Mouse (Mus musculus) embryonic facial prominence, embryonic 15.5 days (tissue): ENCODE measurements around the gene D430041D05Rik. TPM values are rescaled to one million over a fixed set of nuclear protein-coding genes. Genes with fewer than 3 reads are reported as not detected.
A peak's percentile ranks its signal among the peaks of the same experiment; 100 is the strongest.

ENCODE experiments used
- ATAC-seq: fragments of 200-750 bp; cut with Nextera tagmentation; 2 replicates; pipeline ENCODE4 v1.8.0; 2017; ENCODE audit warnings: low read depth, moderate TSS enrichment; ENCODE audit not compliant: insufficient number of reproducible peaks, low FRiP score, low TSS enrichment
- H3K27ac ChIP-seq: fragments of 300-500 bp; sonication (generic); replicated peaks from 2 replicates; pipeline ENCODE4 v1.5.1; 2015; ENCODE audit warnings: mild to moderate bottlenecking, inconsistent platforms
- H3K27me3 ChIP-seq: fragments of 300-500 bp; sonication (generic); 2 replicates; pipeline ENCODE4 v1.6.1; 2015; ENCODE audit warnings: inconsistent platforms
- H3K36me3 ChIP-seq: fragments of 300-500 bp; sonication (generic); 2 replicates; pipeline ENCODE4 v1.6.1; 2015; ENCODE audit warnings: mild to moderate bottlenecking, inconsistent platforms
- H3K4me1 ChIP-seq: fragments of 300-500 bp; sonication (generic); 2 replicates; pipeline ENCODE4 v1.6.1; 2015; ENCODE audit warnings: inconsistent platforms
- H3K4me2 ChIP-seq: fragments of 300-500 bp; sonication (generic); replicated peaks from 2 replicates; pipeline ENCODE4 v1.6.1; 2015; ENCODE audit warnings: mild to moderate bottlenecking, inconsistent platforms
- H3K4me3 ChIP-seq: fragments of 300-500 bp; sonication (generic); replicated peaks from 2 replicates; pipeline ENCODE4 v1.5.1; 2015; ENCODE audit warnings: mild to moderate bottlenecking, inconsistent platforms
- H3K9ac ChIP-seq: fragments of 300-500 bp; sonication (generic); 2 replicates; pipeline ENCODE4 v1.6.1; 2015; ENCODE audit warnings: inconsistent platforms
- H3K9me3 ChIP-seq: fragments of 300-500 bp; sonication (generic); replicated peaks from 2 replicates; pipeline ENCODE4 v1.6.1; 2016; ENCODE audit warnings: inconsistent platforms
- WGBS: fragments of 180-500 bp; shearing (Covaris S2); methylation state at CpG from one replicate; pipeline ENCODE4 v1.1.7; 2015; 5-methylcytosine and 5-hydroxymethylcytosine counted together
- polyA plus RNA-seq: library from polyadenylated mRNA; unstranded; fragments of >200 nt; fragmentation: Nextera tagmentation; extraction: Ambion mirVana; gene quantifications from 2 replicates; pipeline ENCODE4 v1.2.1, GENCODE M21; 2015

D430041D05Rik gene
- 0.62 and 0.67 TPM in 2 replicates for polyA plus RNA-seq

DNA sequence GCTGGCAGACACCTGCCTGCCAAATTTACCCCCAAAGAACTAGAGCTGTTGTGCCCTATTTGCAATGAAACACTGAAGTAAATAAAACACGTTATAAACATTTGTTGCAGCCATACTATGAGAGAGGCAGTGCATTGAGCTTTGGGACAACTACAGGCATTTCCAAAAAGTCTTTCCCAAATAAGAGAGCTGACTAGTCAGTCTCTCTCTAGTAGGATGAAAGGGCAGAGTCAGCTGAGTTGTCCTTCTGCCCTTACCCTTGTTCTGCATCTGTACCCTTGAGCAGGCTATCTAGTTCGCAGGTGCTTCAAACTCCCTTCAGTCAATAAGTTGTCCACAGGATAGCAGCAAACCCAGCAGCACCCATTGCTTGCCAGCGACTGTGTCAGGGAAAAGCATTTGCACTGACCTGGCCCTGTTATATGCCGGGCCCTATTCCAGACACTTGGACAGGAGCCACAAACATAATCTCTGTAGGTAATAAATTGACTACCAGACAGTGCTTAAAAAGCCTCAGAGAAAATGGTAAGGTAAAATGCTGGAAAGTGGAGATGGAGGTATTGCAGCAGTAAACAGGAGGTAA lies at the start of gene D430041D05Rik:
Gene D430041D05Rik (minus strand): TSS at position 51 of the 583 bp plus-strand sequence.
- H3K27me3 ChIP-seq, result peaks cover 57% of the 10 kb centered on the region
- peak within 1 kb of the TSS; percentile 100 for H3K4me2 ChIP-seq
- H3K27ac ChIP-seq, result no peak within 1 kb of the TSS
- no peaks in the 10 kb centered on the region for H3K9me3 ChIP-seq
- peak within 1 kb of the TSS; percentile 60 for H3K4me3 ChIP-seq
- peaks cover 16% of the 10 kb centered on the region for H3K4me1 ChIP-seq
- H3K9ac ChIP-seq, result peak within 1 kb of the TSS; percentile 31; the same call in 1 of the 2 replicates
- no peak for ATAC-seq
- H3K36me3 ChIP-seq, result no peaks in the 10 kb centered on the region
- 62% methylated on average over 4 of the region's 4 CpGs for WGBS

DNA sequence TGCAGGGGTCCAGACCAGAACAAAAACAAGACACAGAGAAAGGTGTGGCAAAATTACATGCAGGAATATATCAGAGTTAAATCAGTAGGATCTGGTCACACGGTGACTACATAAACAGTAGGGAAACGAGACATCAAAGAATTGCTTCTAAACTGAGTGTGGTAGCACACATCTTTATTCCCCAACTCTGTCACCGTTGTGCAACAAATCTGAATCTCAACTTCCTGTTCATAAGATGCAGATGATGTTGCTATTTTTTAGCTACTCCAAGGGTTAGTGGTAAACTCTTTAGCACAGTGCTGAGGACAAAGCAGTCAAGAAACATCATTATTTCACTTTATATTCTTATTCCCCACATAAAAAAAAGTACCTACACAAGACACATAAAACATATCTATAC lies 49.2 kb upstream of the D430041D05Rik start:
- no peak overlapping the region for H3K4me2 ChIP-seq
- H3K4me1 ChIP-seq, result peaks cover 11% of the 10 kb centered on the region; the same call in 1 of the 2 replicates
- no peaks in the 10 kb centered on the region for H3K9me3 ChIP-seq
- no peak for ATAC-seq
- H3K4me3 ChIP-seq, result no peak overlapping the region
- H3K36me3 ChIP-seq, result no peaks in the 10 kb centered on the region
- H3K9ac ChIP-seq, result no peak overlapping the region
- 50% methylated on average over 3 of the region's 3 CpGs for WGBS
- H3K27ac ChIP-seq, result no peak overlapping the region
- no peaks in the 10 kb centered on the region for H3K27me3 ChIP-seq

DNA sequence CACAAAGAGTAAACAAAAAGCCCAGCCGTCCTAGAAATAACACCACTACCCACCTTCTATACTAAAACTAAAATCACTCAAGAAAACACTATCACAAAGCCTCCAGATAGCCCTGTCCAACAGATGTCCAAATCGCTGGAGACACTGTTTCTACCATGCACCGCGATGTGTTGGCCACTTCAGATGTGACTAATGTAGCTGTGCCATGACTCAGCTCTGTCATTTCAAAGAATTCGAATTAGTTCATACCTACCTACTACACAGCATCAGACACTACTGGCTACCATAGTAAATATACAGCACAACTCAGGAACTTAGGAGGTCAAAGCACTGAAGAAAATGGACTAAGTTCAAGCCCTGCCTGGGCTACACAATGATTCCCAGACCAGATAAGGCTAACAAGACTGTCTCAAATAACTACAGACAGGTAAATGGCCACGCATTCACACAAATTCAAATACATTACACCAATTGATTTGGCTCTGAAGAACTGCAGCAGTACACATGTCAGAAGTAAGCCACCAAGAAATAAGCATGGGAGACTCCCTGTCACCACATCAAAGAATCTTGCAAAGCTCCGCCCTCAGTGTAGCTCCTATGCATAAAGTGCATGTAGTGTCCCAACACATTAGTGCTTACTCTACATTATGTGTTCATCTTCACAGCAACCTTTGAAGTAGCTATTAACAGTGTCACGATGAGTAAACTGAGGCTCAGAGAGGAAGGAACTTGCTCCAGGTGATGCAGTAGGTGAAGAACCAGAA lies 47.9 kb upstream of the D430041D05Rik start:
- Histone ChIP-seq H3K4me3 (no peak overlapping the region), H3K4me1 (peaks cover 11% of the 10 kb centered on the region; the same call in 1 of the 2 replicates), H3K36me3 (no peaks in the 10 kb centered on the region), H3K9me3 (no peaks in the 10 kb centered on the region), H3K27ac (no peak overlapping the region), H3K9ac (no peak overlapping the region), H3K4me2 (no peak overlapping the region), H3K27me3 (no peaks in the 10 kb centered on the region)
- no peak for ATAC-seq
- WGBS, result 77% methylated on average over 8 of the region's 8 CpGs

DNA sequence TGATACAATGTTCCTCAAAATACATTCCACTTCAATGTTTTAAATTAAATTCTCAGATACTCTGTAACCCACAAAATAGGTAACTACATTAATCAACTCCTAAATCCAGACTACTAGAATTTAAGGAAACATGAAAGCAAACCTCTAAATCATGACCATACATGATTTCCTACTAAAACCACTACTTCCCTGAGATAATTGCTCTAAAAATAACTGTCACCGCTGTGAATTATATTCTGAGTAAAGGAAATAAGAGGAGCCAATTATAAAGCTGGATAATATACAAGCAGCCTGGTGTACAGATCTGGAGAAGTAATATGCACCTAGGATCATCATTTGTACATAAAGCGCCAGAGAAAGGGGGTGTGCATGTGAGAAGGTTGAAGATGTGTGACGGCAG lies 46.3 kb upstream of the D430041D05Rik start:
- Histone ChIP-seq H3K4me1 (peaks cover 11% of the 10 kb centered on the region; the same call in 1 of the 2 replicates), H3K9me3 (no peaks in the 10 kb centered on the region), H3K27ac (no peak overlapping the region), H3K9ac (no peak overlapping the region), H3K4me3 (no peak overlapping the region), H3K27me3 (no peaks in the 10 kb centered on the region), H3K4me2 (no peak overlapping the region), H3K36me3 (no peaks in the 10 kb centered on the region)
- WGBS, result 61% methylated on average over 3 of the region's 3 CpGs
- ATAC-seq, result no peak

DNA sequence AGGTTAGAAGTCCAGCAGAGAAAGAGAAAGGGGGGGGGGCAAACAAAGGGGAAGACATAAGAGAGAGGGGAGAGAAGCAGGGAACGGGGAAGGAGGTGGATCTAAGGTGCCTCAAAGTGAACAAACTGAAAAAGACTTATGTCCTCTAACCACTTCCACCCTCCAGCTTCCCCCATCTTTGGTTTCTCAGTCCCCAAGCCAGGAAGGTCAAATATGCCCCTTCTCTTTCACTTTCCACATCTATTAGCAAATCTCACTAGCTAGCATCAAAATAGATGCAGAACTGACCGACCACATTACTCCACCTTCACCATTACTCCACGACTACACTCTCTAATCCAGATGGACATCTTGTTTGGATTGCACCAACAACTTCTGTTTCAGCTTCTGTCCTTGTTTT lies 39.9 kb upstream of the D430041D05Rik start:
- no peaks in the 10 kb centered on the region for H3K4me1 ChIP-seq
- H3K4me3 ChIP-seq, result no peak overlapping the region
- 64% methylated on average over 3 of the region's 3 CpGs for WGBS
- no peak overlapping the region for H3K4me2 ChIP-seq
- H3K27ac ChIP-seq, result no peak overlapping the region
- no peaks in the 10 kb centered on the region for H3K9me3 ChIP-seq
- no peak for ATAC-seq
- H3K36me3 ChIP-seq, result no peaks in the 10 kb centered on the region
- no peak overlapping the region for H3K9ac ChIP-seq
- no peaks in the 10 kb centered on the region for H3K27me3 ChIP-seq

DNA sequence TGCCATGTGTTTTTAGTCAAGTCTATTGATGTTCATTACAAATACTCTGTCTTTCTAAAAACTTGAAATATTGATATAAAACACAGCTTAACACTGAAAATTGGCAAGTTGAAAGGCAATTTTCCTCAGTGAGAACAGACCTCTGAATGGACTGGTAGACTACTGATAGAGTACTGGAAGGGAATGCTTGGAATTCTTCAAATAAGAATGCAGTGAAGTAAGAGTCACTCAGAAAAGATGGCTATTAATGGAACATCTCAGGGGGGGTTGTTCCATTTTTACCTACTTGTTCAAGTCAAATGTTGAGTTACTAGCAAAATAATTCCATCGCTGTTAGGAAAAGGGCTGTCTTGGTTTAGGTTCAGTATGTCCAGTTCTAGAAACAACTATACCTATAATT lies 38.4 kb upstream of the D430041D05Rik start:
- WGBS, result 89% methylated on average over 1 of the region's 1 CpGs
- Histone ChIP-seq H3K27ac (no peak overlapping the region), H3K4me1 (no peaks in the 10 kb centered on the region), H3K9me3 (no peaks in the 10 kb centered on the region), H3K9ac (no peak overlapping the region), H3K4me2 (no peak overlapping the region), H3K4me3 (no peak overlapping the region), H3K36me3 (no peaks in the 10 kb centered on the region), H3K27me3 (no peaks in the 10 kb centered on the region)
- no peak for ATAC-seq

DNA sequence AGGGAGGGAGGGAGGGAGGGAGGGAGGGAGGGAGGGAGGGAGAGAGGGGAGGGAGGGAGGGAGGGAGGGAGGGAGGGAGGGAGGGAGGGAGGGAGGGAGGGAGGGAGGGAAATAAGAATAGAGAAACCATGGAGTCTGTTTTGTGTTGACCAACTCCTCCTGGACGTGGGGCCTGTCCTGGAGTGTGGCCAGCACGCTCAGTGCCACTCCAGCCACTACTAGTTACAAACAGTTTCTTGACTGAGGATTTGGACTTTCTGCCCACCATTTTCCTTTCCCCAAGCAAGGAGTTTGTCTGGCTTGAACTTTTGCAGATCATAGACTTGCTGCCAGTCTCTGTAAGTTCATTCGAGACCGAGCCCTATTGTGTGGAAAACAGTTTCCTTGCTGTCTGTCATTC lies 37.4 kb upstream of the D430041D05Rik start:
- ATAC-seq, result no peak
- H3K4me1 ChIP-seq, result no peaks in the 10 kb centered on the region
- H3K9me3 ChIP-seq, result no peaks in the 10 kb centered on the region
- H3K27me3 ChIP-seq, result no peaks in the 10 kb centered on the region
- no peak overlapping the region for H3K4me2 ChIP-seq
- H3K9ac ChIP-seq, result no peak overlapping the region
- no peak overlapping the region for H3K27ac ChIP-seq
- H3K36me3 ChIP-seq, result peaks cover 2% of the 10 kb centered on the region; the same call in 1 of the 2 replicates
- H3K4me3 ChIP-seq, result no peak overlapping the region
- WGBS, result 77% methylated on average over 4 of the region's 4 CpGs

DNA sequence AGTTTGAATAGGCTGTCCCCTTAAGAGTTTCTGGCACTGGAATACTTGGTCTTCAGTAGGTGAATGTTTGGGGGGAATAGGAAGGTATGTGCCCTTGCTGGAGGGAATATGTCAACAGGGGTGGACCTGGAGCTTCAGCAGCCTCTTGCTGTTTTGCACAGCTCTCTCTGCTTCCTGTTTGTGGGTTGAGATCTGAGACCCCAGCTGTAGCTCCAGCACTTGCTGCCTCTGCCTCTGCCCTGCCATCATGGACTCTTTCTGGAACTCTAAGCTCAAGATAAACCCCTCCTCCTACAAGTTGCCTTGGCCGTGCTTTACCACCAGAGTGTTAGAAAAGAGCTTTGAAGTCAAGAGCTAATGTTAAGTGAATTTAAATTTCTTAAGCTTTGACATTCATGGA lies 35.2 kb upstream of the D430041D05Rik start:
- no peaks in the 10 kb centered on the region for H3K4me1 ChIP-seq
- no peak overlapping the region for H3K4me2 ChIP-seq
- no peak for ATAC-seq
- H3K27me3 ChIP-seq, result no peaks in the 10 kb centered on the region
- WGBS, result 58% methylated on average over 1 of the region's 1 CpGs
- no peak overlapping the region for H3K27ac ChIP-seq
- peaks cover 4% of the 10 kb centered on the region; the same call in 1 of the 2 replicates for H3K36me3 ChIP-seq
- H3K9ac ChIP-seq, result no peak overlapping the region
- no peak overlapping the region for H3K4me3 ChIP-seq
- H3K9me3 ChIP-seq, result no peaks in the 10 kb centered on the region

DNA sequence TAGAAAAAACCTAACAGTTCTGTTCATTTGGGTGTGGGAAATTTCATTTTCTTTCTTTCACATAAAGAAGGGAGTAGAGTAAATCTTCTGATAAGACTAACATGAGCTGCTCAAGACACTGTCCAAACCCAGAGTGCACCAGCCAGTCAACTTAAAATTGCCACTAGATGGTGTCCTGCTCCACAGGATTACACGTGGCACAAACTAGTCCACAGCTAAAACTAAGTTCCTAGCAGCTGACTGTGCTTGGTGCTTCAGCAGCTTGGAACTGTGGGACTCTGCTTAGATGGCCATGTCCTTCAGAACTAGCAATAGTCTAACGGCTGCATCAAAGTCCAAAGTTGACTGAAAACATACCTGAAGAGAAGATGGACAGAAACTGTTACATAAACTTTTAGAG lies 34.0 kb upstream of the D430041D05Rik start:
- H3K4me2 ChIP-seq, result no peak overlapping the region
- H3K27me3 ChIP-seq, result no peaks in the 10 kb centered on the region
- no peak overlapping the region for H3K4me3 ChIP-seq
- no peak for ATAC-seq
- H3K9me3 ChIP-seq, result no peaks in the 10 kb centered on the region
- 33% methylated on average over 2 of the region's 2 CpGs for WGBS
- H3K27ac ChIP-seq, result no peak overlapping the region
- H3K4me1 ChIP-seq, result no peaks in the 10 kb centered on the region
- H3K36me3 ChIP-seq, result peaks cover 12% of the 10 kb centered on the region
- no peak overlapping the region for H3K9ac ChIP-seq

DNA sequence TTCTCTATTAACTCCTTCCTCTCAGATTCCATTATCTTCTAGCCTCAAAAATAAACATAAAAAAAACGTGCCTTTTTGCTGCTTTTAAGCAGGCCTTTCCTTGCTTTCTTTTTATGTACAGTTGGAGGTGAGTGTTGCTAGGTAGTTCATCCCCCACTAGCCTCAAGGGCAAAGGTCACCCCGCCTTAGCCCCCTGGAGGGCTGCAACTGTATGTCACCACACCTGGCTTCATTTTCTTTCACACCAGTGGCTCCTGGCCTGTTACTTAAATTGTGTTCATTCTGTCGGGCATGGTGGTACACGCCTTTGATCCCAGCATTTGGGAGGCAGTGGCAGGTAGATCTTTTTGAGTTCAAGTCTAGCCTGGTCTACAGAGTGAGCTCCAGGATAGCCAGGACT lies 31.5 kb upstream of the D430041D05Rik start:
- 61% methylated on average over 4 of the region's 4 CpGs for WGBS
- H3K4me1 ChIP-seq, result no peaks in the 10 kb centered on the region
- peaks cover 24% of the 10 kb centered on the region for H3K36me3 ChIP-seq
- no peak overlapping the region for H3K4me3 ChIP-seq
- ATAC-seq, result no peak
- no peak overlapping the region for H3K9ac ChIP-seq
- H3K27ac ChIP-seq, result no peak overlapping the region
- H3K4me2 ChIP-seq, result no peak overlapping the region
- no peaks in the 10 kb centered on the region for H3K27me3 ChIP-seq
- H3K9me3 ChIP-seq, result no peaks in the 10 kb centered on the region

DNA sequence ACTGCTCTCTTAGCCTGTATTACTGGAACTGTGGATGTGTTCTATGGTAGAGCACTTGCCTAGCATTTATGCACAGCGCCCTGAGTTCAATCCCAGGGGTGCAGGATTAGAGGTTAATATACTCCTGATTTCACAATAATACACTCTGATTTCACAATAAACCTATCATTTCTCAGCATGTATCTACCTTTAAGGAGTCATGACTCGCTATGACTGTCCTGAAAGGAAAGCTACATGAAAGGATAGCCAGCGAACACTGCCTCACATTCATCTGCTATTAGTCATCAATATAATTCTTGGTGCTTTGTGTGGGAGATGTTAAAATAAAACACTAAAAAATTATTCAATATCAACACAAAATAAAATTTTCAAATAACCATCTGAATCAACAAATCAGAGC lies 25.4 kb upstream of the D430041D05Rik start:
- no peak overlapping the region for H3K4me2 ChIP-seq
- peaks cover 62% of the 10 kb centered on the region for H3K36me3 ChIP-seq
- no peak overlapping the region for H3K27ac ChIP-seq
- H3K4me3 ChIP-seq, result no peak overlapping the region
- no peaks in the 10 kb centered on the region for H3K27me3 ChIP-seq
- no peak overlapping the region for H3K9ac ChIP-seq
- H3K4me1 ChIP-seq, result no peaks in the 10 kb centered on the region
- no peak for ATAC-seq
- 92% methylated on average over 3 of the region's 3 CpGs for WGBS
- H3K9me3 ChIP-seq, result no peaks in the 10 kb centered on the region
